Mouse (Mus musculus) kidney, adult 11 months (tissue): ENCODE data around the gene Slc5a4a.

Experiments
- DNase-seq: peaks from one replicate; pipeline ENCODE4 v3.0.0; 2022

Gene Slc5a4a

GRCm38 (mm10) chr10:76147278-76147677, at the start of gene Slc5a4a:
Gene Slc5a4a (plus strand): TSS chr10:76147451.
- DNase-seq, result no peak

GRCm38 (mm10) chr10:76110861-76111260, 36.4 kb upstream of the Slc5a4a start, which contains the start of gene Slc5a4b:
Gene Slc5a4b (minus strand): TSS chr10:76110961.
- no peak for DNase-seq

DNA sequence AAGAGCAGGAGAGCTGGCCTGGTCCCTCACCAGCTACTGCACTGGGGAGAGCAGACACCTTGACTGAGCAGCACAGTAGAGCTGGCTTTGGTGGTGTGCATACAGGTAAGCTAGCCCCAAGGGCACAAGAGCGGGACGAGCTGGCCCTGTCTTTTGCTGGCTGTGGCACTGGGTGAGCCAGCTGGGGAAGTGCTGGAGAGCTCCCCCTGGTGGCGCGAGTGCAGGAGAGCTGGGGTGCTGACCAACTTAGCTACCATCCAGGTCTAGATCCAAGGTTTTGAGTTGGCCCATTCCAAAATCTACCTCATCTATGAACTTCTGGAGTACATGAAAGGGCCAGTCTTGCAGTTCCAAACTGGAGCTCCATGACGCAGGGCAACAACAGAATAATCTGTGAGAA, 29.3 kb upstream of the Slc5a4a start:
- peak; percentile 31 for DNase-seq

GRCm38 (mm10) chr10:76118741-76119140, 28.5 kb upstream of the Slc5a4a start:
- DNase-seq, result no peak

DNA sequence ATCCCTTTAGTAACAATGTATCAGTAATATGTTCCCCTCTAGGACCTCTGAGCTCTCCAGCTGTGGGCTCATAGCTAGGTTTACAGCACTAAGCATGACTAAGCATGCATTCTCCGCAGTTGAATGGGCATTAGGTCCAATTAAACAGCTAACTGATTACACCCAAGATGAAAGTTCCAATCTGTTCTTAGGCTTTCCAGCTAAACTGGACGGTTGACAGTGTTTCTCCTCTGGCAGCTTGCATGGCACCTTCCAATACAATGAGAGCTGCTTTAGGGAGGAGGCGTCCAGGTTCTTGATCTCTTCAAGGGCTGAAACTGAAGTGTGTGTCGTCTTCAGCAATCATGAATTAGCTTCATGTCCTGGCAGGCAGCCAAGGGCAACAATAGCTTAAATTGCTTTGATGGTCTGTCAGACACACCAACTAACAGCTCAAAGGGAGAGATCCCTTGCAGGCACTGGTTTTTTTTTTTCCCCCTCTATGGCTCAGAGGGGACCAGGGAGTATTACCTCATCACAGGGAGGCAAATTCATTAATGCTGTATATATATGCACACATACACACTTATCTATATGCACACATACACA, 27.0 kb upstream of the Slc5a4a start:
- no peak for DNase-seq

DNA sequence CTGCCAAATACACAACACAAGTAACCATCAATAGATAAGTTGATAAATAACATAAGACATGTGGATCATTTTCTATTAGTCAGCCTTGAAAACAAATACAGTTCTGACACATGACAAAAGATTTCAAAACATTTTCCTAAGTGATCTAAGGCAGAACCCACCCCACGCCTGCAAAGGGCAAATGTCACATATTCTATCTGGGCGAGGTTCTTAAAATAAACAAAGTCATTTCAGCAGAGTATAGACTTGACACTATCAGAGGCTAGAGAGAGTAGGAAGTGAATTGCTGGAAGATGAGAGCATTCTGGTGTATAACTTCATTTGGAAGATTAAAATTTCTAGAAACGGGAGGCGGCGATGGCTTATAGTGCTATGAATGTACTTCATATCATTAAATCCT, 25.8 kb upstream of the Slc5a4a start:
- no peak for DNase-seq

- no peak for DNase-seq
Measured at GRCm38 (mm10) chr10:76132506-76132905, 14.7 kb upstream of the Slc5a4a start.

- DNase-seq, result no peak
Measured at GRCm38 (mm10) chr10:76136318-76136717, 10.9 kb upstream of the Slc5a4a start.

DNA sequence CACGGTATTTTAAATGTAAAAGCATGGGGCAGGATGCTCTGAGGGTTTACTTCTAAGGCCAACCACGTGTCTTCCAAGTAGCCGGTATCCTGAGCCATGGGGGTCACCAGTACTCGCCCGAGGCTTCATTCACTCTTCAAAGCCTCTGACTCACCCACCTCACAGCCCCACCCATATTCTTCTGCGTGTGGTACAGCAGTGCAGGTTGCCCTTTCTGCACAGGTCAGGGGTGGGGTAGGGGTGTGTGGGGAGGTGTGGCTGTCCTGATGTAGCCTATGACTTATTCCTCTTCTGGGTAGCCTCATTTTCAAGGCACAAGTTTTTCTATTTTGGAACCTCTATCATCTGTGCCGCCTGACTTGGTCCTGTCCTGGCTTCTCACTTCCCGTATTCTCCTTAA, 405 bp upstream of the Slc5a4a start:
- no peak for DNase-seq

DNA sequence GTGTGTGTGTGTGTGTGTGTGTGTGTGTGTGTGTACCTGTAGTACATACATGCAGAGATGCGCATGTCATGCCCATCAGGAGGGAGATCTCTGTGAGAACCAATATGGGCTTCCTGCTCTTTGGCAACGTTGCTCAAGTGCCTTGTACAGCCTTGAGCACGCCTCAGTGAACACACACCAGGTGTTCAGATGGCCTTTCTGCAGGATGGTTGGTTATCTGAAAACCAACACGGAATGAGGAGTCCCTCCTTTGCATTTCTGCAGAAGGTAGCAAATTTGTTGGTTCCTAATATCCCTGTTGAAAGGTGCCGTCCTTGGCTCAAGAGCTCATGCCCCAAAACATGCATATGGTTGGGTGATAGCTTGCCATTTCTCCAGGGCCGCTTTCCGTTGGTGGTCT, 8.7 kb downstream of the Slc5a4a start:
- no peak for DNase-seq

- no peak for DNase-seq
Measured at GRCm38 (mm10) chr10:76157528-76157927, 10.3 kb downstream of the Slc5a4a start.

DNA sequence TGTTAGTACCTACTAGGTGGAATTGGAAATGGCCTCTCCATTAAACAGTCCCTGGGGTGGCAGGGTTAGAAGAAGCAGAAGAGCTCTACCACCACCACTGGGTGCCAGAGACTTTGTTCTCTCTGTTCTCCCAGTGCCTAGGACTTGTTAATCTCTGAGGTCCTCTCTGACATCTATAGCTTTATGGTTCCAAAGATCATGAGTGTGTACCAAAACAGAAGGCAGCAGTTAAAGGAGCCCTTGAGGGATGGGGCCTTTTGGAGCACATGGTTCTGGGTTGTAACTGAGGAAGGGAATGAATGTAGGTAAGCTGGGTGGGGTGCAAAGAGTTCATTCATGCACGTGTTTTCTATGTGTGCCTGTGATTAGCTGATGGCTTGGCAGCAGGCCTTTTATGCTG, 10.8 kb downstream of the Slc5a4a start:
- no peak for DNase-seq

DNA sequence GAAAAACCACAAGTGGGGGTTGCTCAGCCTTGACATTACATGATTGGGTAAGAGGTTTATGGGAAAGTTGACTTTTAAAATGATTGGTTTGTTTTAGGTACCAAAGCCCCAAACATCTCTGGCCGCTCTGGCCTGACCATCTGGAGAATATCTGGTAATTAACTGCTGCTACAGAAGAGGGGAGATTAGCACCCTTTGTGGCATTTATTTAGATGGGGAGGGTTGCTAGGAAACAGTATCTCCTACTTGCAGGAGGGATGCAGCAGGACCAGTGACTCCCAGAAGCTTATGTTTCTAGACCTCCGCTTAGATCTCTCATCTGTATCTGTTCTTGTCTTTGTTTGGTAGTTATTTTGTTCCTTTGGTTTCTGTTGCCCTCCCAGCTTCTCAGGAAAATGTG, 27.6 kb downstream of the Slc5a4a start:
- no peak for DNase-seq

DNA sequence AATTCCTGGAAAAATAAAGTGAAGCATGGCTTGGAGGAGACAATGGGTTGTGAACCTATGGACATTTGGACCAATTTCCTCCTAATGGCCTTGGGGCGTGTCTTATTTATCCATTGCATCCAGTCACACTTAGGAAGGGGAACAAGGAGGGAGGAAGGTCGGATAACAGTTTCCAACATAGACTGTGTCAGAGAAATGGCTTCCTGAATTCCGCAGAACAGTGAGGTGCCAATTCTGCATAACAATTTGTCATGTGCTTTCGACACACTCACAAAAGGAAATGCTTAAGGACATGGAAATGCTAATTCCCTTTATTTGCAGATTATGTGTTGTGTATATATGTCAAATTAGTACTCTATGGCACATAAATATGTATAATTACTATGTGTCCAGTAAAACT, 38.0 kb downstream of the Slc5a4a start:
- DNase-seq, result no peak

- DNase-seq, result no peak
Measured at GRCm38 (mm10) chr10:76188010-76188409, 40.8 kb downstream of the Slc5a4a start.

DNA sequence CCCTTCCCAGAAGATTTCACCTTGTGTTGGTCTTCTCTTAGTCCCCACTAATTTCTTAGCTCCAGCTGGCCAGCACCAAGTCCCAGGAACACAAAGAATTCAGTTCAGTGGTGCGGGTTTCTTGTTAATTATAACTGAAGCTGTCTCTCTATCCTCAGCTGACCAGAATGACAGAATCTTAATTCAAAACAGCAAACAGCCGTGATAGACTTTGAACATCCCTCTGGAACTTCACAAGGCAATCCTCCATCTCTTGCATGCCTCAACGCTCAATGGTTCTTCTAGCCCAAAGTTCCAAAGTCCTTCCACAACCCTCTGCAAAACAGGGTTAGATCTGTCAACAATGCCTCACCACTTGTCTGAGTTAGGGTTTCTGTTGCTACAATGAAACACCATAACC, 54.2 kb downstream of the Slc5a4a start:
- DNase-seq, result peak; percentile 64

DNA sequence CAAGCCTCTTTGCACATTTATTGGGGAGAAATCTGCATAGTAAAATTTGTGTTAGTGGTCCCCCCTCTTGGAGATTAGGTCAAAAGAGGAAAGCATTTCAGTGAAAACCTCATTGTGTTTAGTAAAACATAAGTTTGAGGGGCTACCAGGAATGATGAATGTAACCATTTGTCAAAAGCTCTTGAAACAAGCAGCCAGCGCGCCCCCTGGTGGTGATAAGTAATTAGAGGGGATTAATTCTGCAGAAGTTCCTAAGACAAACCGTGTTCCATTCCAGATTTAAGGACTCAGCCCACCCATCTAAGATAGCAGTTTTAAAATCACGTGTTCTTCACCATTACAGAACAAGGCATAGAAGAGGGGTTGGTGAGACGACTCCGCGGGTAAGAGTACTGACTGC, 54.7 kb downstream of the Slc5a4a start:
- DNase-seq, result peak; percentile 46

DNA sequence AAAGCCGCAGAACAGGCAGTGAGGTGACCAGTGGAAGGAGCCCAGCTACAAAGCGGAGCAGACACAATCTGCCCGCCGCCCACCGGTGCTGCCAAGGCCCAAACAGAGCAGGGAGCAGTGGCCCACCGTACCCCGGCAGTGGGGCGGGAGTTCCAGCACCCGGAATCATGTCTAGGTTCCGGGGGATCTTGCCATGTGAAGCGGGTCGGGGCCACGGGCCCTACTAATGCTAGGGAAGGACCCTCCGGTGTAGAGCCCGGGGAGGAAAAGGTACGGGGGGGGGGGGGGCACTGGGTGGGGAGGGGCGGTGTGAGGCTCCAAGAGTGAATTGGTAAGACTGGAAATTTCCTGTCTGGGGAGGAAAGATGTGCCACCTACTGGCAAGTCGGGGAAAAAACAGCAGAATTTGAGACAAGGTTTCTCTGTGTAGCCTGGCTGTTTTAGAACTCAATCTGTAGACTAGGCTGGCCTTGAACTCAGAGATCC, 56.6 kb downstream of the Slc5a4a start:
- peak; percentile 17 for DNase-seq

DNA sequence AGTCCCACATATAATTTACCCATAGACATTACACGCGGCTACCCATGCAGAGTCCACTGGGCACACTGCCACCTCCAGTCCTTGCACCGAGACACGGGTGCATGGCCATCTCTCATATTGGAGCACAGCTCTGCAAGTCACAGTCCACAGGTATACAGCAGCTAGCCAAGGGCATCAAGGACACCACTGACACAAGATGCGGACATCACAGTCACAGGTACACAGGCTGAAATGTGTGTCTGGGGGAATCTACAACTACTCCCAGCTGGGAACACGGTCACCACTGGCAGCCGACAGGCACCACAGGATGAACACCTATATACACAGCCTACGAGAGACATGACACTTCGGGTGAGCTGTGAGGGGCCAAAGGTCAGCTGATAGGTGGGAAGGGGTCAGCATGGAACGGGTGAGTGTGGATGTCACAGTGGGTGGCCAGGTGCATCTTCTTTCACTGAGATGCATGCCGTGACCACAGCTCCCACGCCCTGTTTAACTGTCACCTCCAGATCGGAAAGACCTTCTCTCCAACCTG, 60.1 kb downstream of the Slc5a4a start:
- DNase-seq, result no peak

GRCm38 (mm10) chr10:76209241-76209640, 62.0 kb downstream of the Slc5a4a start:
- DNase-seq, result no peak

- no peak for DNase-seq
Measured at GRCm38 (mm10) chr10:76210806-76211205, 63.6 kb downstream of the Slc5a4a start.

DNA sequence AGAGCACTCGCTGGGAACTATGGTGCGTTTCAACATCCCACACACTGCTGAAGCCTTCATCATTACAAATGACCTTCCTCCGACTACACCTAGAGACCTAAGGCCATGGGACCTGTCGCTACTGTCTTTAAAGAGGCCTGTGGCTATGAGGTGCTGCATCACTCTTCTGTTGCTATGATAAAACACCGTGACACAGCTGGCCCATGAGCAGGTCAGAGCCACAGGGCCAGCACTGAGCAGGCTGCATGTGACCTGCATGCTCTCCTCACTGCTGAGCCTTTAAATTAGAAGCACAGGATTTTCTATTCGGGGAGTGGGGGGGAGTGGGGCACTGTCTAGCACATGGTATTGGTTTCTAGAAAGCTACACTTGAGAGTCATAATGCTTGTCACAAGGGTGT, 64.9 kb downstream of the Slc5a4a start:
- DNase-seq, result no peak

DNA sequence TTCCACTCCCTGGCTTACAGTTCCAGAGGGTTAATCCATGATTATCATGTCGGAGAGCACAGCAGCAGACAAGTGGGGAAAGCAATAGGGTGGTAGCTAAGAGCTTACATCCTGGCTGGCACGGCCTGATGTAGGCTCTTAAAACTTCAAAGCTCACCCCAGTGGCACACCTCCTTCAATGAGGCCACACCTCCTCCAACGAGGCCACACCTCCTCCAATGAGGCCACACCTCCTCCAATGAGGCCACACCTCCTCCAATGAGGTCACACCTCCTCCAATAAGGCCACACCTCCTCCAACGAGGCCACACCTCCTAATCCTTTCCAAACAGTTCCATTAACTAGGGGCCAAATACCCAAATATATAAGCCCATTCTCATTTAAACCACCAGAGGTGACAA, 66.9 kb downstream of the Slc5a4a start:
- no peak for DNase-seq

DNA sequence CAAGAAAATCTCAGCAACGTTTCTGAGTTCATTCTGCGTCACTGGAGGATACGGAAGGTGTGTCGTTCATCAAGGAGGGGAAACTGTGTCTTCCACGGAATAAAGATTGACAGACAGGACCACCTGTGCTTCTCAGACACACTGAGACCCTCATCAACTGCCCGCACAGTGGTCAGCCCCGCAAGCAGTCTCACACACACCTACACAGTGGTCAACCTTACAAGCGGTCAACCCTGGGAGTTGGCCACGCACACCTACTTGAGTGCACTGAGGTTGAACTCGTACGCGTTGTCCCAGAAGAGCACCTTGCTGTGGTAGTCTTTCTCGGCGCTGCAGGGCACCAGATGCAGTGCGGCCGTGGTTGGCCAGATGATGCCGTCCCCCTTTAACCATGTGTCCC, 69.8 kb downstream of the Slc5a4a start:
- no peak for DNase-seq

- no peak for DNase-seq
Measured at GRCm38 (mm10) chr10:76218240-76218639, 71.0 kb downstream of the Slc5a4a start.
